Mouse (Mus musculus) limb, embryonic 14.5 days (tissue): ENCODE results near the gene Vmn1r81. TPM values are rescaled to one million over a fixed set of nuclear protein-coding genes. Genes with fewer than 3 reads are reported as not detected.

Experiments
- ATAC-seq: fragments of 200-750 bp; cut with Nextera tagmentation; 2 replicates; pipeline ENCODE4 v1.8.0; 2017; ENCODE audit warnings: low read depth, moderate number of reproducible peaks, moderate TSS enrichment; ENCODE audit not compliant: low FRiP score
- DNase-seq: peaks from one replicate; pipeline ENCODE4 v3.0.0-alpha.2; 2015; ENCODE audit warnings: low spot score
- H3K27ac ChIP-seq: fragments of 300-500 bp; sonication (generic); replicated peaks from 2 replicates; pipeline ENCODE4 v1.5.1; 2014; ENCODE audit warnings: low read depth, mild to moderate bottlenecking, low read length, moderate library complexity, mixed read lengths
- H3K27me3 ChIP-seq: fragments of 300-500 bp; sonication (generic); 2 replicates; pipeline ENCODE4 v1.6.1; 2014; ENCODE audit warnings: low read length, mixed read lengths; ENCODE audit not compliant: control insufficient read depth, insufficient read depth
- H3K36me3 ChIP-seq: fragments of 300-500 bp; sonication (generic); 2 replicates; pipeline ENCODE4 v1.6.1; 2014; ENCODE audit warnings: mild to moderate bottlenecking, low read length, moderate library complexity, mixed read lengths; ENCODE audit not compliant: control insufficient read depth, insufficient read depth
- H3K4me1 ChIP-seq: fragments of 300-500 bp; sonication (generic); 2 replicates; pipeline ENCODE4 v1.6.1; 2014; ENCODE audit warnings: antibody characterized with exemption, low read length, mixed read lengths; ENCODE audit not compliant: control insufficient read depth, insufficient read depth
- H3K4me2 ChIP-seq: fragments of 300-500 bp; sonication (generic); replicated peaks from 2 replicates; pipeline ENCODE4 v1.6.1; 2014; ENCODE audit warnings: low read depth, mild to moderate bottlenecking, low read length, moderate library complexity; ENCODE audit not compliant: severe bottlenecking
- H3K4me3 ChIP-seq: fragments of 300-500 bp; sonication (generic); replicated peaks from 2 replicates; pipeline ENCODE4 v1.5.1; 2014; ENCODE audit warnings: low read length
- H3K9ac ChIP-seq: fragments of 300-500 bp; sonication (generic); 2 replicates; pipeline ENCODE4 v1.6.1; 2014; ENCODE audit warnings: mild to moderate bottlenecking, low read depth, low read length, moderate library complexity; ENCODE audit not compliant: severe bottlenecking
- H3K9me3 ChIP-seq: fragments of 300-500 bp; sonication (generic); 2 replicates; pipeline ENCODE4 v1.6.1; 2016; ENCODE audit warnings: low read length; ENCODE audit not compliant: control insufficient read depth
- POLR2A ChIP-seq: fragments of 200-500 bp; IDR thresholded peaks from 2 replicates; pipeline ENCODE4 v1.8.0; 2012; ENCODE audit warnings: inconsistent platforms, mild to moderate bottlenecking, moderate library complexity, borderline replicate concordance; ENCODE audit not compliant: insufficient read depth, insufficient read length; ENCODE audit errors: extremely low read depth
- WGBS: fragments of 180-500 bp; shearing (Covaris S2); extraction: QIAGEN DNeasy Blood & Tissue Kit; methylation state at CpG from one replicate; pipeline ENCODE4 v1.1.7; 2014; 5-methylcytosine and 5-hydroxymethylcytosine counted together
- polyA plus RNA-seq, 2 experiments: library from polyadenylated mRNA; depleted of rRNA in 1 of 2; stranded (reverse) in 1 of 2; unstranded in 1 of 2; fragments of >200 nt; fragmentation: Nextera tagmentation in 1 of 2; extraction: Ambion mirVana in 1 of 2; gene quantifications; 2 replicates each; pipeline versions ENCODE4 v1.2.1 to v1.2.3; 2012 to 2014

Gene Vmn1r81
- polyA plus RNA-seq (2012; rRNA removed) (not detected in 2 replicates), polyA plus RNA-seq (2014; fragmentation: Nextera tagmentation; extraction: Ambion mirVana) (not detected in 2 replicates)

- ATAC-seq, result no peak
Observed at GRCm38 (mm10) chr7:12268169-12268568, at the start of gene Vmn1r81. TSS of gene Vmn1r81 (minus strand) at chr7:12268269.

DNA sequence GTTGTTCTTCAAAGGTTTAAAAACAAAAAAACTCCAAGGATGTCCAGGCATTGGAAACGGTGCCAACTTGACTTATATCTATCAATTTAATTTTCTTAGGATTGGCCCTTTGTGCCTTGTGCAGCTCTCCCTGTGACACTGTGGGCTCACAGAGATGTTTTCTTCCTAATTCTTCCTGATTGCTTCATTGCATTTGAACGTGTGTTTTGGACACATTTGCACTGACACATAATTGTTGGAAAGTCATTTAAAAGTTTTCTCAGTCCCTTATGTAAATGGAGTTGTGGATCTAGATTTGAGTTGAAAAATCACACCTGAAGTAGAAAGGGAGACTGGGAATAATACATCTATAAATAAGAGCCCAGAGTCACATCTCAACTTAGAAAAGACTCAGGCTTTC lies 32.1 kb upstream of the Vmn1r81 start, which contains the start of gene Vmn1r82:
Gene Vmn1r82, plus strand, starts transcription at position 301 of the 400 bp plus-strand sequence.
- Histone ChIP-seq H3K4me3 (no peak within 1 kb of the TSS), H3K27ac (no peak within 1 kb of the TSS), H3K36me3 (no peaks in the 10 kb centered on the region), H3K4me1 (no peaks in the 10 kb centered on the region), H3K27me3 (no peaks in the 10 kb centered on the region), H3K9me3 (0 out of 2 replicates have a peak, but pooled peaks cover 8% of the 10 kb centered on the region), H3K9ac (no peak within 1 kb of the TSS), H3K4me2 (no peak within 1 kb of the TSS)
- ATAC-seq (no peak), DNase-seq (no peak)
- TF ChIP-seq POLR2A, result no peak
- whole genome bisulfite sequencing, result 57% methylated on average over 2 of the region's 2 CpGs

More at GRCm38 (mm10) chr7:12268169-12268568, at the start of gene Vmn1r81:
- Histone ChIP-seq H3K4me1 (no peaks in the 10 kb centered on the region), H3K9me3 (peaks cover 4% of the 10 kb centered on the region; the same call in 1 of the 2 replicates), H3K9ac (no peak within 1 kb of the TSS), H3K36me3 (no peaks in the 10 kb centered on the region), H3K27me3 (no peaks in the 10 kb centered on the region), H3K4me3 (no peak within 1 kb of the TSS), H3K27ac (no peak within 1 kb of the TSS), H3K4me2 (no peak within 1 kb of the TSS)
- TF ChIP-seq POLR2A, result no peak
- no peak for DNase-seq
- 63% methylated on average over 1 of the region's 1 CpGs for WGBS

DNA sequence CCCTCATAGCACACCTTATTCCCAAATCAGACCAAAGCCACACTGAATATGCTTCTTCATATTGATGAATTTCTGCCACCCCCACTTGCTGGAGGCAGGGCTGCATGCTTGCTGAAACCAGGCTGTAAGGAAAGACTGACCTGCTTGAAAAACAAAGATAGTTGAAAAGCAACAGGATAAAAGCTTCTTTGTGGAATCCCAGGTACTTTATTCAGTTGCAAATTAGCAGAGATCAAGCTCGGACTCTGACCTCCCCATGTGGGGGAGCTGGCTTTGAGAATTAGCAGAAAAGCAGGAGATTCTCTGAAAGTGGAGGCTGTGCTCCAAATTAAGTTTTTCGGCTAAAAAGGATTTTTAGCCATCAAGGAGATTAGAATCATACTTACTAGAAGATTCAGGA lies 63.9 kb downstream of the Vmn1r81 start:
- WGBS, result 65% methylated on average over 2 of the region's 2 CpGs
- H3K9me3 ChIP-seq, result no peaks in the 10 kb centered on the region; the same call in 1 of the 2 replicates

More for the DNA sequence above, 63.9 kb downstream of the Vmn1r81 start:
- Histone ChIP-seq H3K27me3 (no peaks in the 10 kb centered on the region), H3K36me3 (no peaks in the 10 kb centered on the region), H3K9ac (no peak overlapping the region), H3K4me2 (no peak overlapping the region), H3K27ac (no peak overlapping the region), H3K4me1 (no peaks in the 10 kb centered on the region), H3K4me3 (no peak overlapping the region)
- TF ChIP-seq POLR2A, result no peak
- DNase-seq (no peak), ATAC-seq (no peak)

Other genes with a start within 250 kb of the Vmn1r81 start
- not detected in 2 replicates for gene Vmn1r77, start 231.5 kb downstream of the Vmn1r81 start, polyA plus RNA-seq (2012; rRNA removed)
- not detected in 2 replicates for gene Vmn1r77, start 231.5 kb downstream of the Vmn1r81 start, polyA plus RNA-seq (2014; fragmentation: Nextera tagmentation; extraction: Ambion mirVana)
- gene Vmn1r78, start 118.0 kb downstream of the Vmn1r81 start, polyA plus RNA-seq (2012; rRNA removed), result not detected in 2 replicates
- gene Vmn1r78, start 118.0 kb downstream of the Vmn1r81 start, polyA plus RNA-seq (2014; fragmentation: Nextera tagmentation; extraction: Ambion mirVana), result not detected in 2 replicates
- not detected in 2 replicates for gene Vmn1r79, start 97.0 kb downstream of the Vmn1r81 start, polyA plus RNA-seq (2012; rRNA removed)
- not detected in 2 replicates for gene Vmn1r79, start 97.0 kb downstream of the Vmn1r81 start, polyA plus RNA-seq (2014; fragmentation: Nextera tagmentation; extraction: Ambion mirVana)
- not detected in 2 replicates for gene Vmn1r80, start 79.0 kb downstream of the Vmn1r81 start, polyA plus RNA-seq (2012; rRNA removed)
- gene Vmn1r80, start 79.0 kb downstream of the Vmn1r81 start, polyA plus RNA-seq (2014; fragmentation: Nextera tagmentation; extraction: Ambion mirVana), result not detected in 2 replicates
- gene Vmn1r82, start 32.2 kb upstream of the Vmn1r81 start, polyA plus RNA-seq (2012; rRNA removed), result not detected in 2 replicates
- not detected in 2 replicates for gene Vmn1r82, start 32.2 kb upstream of the Vmn1r81 start, polyA plus RNA-seq (2014; fragmentation: Nextera tagmentation; extraction: Ambion mirVana)
- gene Vmn1r83, start 61.2 kb upstream of the Vmn1r81 start, polyA plus RNA-seq (2012; rRNA removed), result not detected in 2 replicates
- gene Vmn1r83, start 61.2 kb upstream of the Vmn1r81 start, polyA plus RNA-seq (2014; fragmentation: Nextera tagmentation; extraction: Ambion mirVana), result 0.10 TPM in 1 of 2 replicates, not detected in the other
- 0.03 and 0.04 TPM in 2 replicates for gene Vmn1r84, start 101.0 kb upstream of the Vmn1r81 start, polyA plus RNA-seq (2012; rRNA removed)
- gene Vmn1r84, start 101.0 kb upstream of the Vmn1r81 start, polyA plus RNA-seq (2014; fragmentation: Nextera tagmentation; extraction: Ambion mirVana), result not detected in 2 replicates
- 3.3 TPM in 2 replicates for gene Zfp551, start 154.5 kb upstream of the Vmn1r81 start, polyA plus RNA-seq (2012; rRNA removed)
- gene Zfp551, start 154.5 kb upstream of the Vmn1r81 start, polyA plus RNA-seq (2014; fragmentation: Nextera tagmentation; extraction: Ambion mirVana), result 5.3 and 6.6 TPM in 2 replicates
- gene Zfp606, start 210.0 kb upstream of the Vmn1r81 start, polyA plus RNA-seq (2012; rRNA removed), result 9.6 and 12.3 TPM in 2 replicates
- gene Zfp606, start 210.0 kb upstream of the Vmn1r81 start, polyA plus RNA-seq (2014; fragmentation: Nextera tagmentation; extraction: Ambion mirVana), result 23.5 and 27.9 TPM in 2 replicates
- not detected in 2 replicates for gene 2900092C05Rik, start 244.2 kb upstream of the Vmn1r81 start, polyA plus RNA-seq (2012; rRNA removed)
- not detected in 2 replicates for gene 2900092C05Rik, start 244.2 kb upstream of the Vmn1r81 start, polyA plus RNA-seq (2014; fragmentation: Nextera tagmentation; extraction: Ambion mirVana)